Mouse (Mus musculus): ENCODE measurements around the gene Gm48551. TPM values are rescaled to one million over a fixed set of nuclear protein-coding genes. Genes with fewer than 3 reads are reported as not detected.

The Gm48551 gene
- polyA plus RNA-seq, 2 experiments = 1.1 to 4.3 TPM

DNA sequence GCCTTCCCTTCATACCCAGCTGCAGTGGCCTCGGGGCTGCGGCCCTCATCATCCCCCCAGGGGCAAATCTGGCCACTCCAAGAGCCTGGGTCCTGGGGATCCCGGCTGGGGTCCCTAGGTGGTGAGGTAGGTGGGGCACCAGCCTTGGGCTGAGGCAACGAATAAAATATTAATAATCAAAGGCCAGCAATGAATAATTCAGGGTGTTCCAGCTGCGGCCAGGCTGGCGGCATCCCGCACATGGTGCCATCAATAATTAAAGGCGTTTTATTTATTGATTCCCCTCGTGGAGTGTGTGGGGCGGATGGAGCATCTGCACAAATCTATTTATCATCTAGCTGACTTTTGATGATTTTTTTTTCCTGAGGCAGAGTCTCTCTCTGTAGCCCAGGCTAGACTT is 19.2 kb downstream of the Gm48551 start:
- 59% methylated on average over 10 of the region's 10 CpGs for WGBS
- H3K4me1 ChIP-seq (ENCODE audit: control insufficient read depth, insufficient read depth, low read length) = peaks cover 52% of the 10 kb centered on the region
- H3K9ac ChIP-seq (ENCODE audit: low read depth, low read length, severe bottlenecking) = no peak overlapping the region
- no peak overlapping the region for H3K4me3 ChIP-seq (replicated peaks; ENCODE audit: low read length)
- no peaks in the 10 kb centered on the region for H3K27me3 ChIP-seq (ENCODE audit: control insufficient read depth, insufficient read depth, low read length)
- no peak for TF ChIP-seq POLR2A (IDR thresholded peaks at IDR 0.05; ENCODE audit: borderline replicate concordance, extremely low read depth, insufficient read depth, insufficient read length)
- no peak overlapping the region for H3K4me2 ChIP-seq (replicated peaks; ENCODE audit: low read depth, low read length, severe bottlenecking)
- DNase-seq (ENCODE audit: low spot score) (no peak), ATAC-seq (ENCODE audit: low FRiP score, low read depth) (no peak)
- peaks cover 83% of the 10 kb centered on the region for H3K36me3 ChIP-seq (ENCODE audit: control insufficient read depth, insufficient read depth, low read length)
- no peaks in the 10 kb centered on the region for H3K9me3 ChIP-seq (ENCODE audit: control insufficient read depth, low read length)
- H3K27ac ChIP-seq (replicated peaks; ENCODE audit: low read depth, low read length) = peak overlapping the region; percentile 77

DNA sequence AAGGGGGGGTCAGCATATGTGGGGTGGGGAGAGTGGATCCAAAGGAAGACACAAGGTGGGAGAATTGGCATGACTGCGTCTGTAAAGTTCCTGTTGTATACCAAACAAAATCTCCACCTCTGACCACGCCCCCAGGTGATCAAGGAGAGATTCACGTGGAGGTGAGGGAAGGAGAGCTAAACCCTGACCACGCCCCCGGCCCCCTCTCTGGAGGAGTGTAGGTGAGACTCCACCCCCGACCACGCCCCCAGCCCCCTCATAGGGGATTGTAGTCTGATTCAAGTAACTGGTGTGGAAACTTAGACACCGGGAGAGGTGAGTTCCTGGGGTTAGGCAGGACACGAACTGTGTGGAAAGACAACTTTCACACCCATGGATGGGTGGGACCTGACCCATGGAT is 19.8 kb downstream of the Gm48551 start:
- peaks cover 85% of the 10 kb centered on the region for H3K36me3 ChIP-seq (ENCODE audit: control insufficient read depth, insufficient read depth, low read length)
- no peak overlapping the region for H3K9ac ChIP-seq (ENCODE audit: low read depth, low read length, severe bottlenecking)
- H3K4me2 ChIP-seq (replicated peaks; ENCODE audit: low read depth, low read length, severe bottlenecking) = no peak overlapping the region
- H3K27ac ChIP-seq (replicated peaks; ENCODE audit: low read depth, low read length) = no peak overlapping the region
- no peaks in the 10 kb centered on the region for H3K27me3 ChIP-seq (ENCODE audit: control insufficient read depth, insufficient read depth, low read length)
- TF ChIP-seq POLR2A (IDR thresholded peaks at IDR 0.05; ENCODE audit: borderline replicate concordance, extremely low read depth, insufficient read depth, insufficient read length) = no peak
- DNase-seq (ENCODE audit: low spot score) (no peak), ATAC-seq (ENCODE audit: low FRiP score, low read depth) (no peak)
- peaks cover 56% of the 10 kb centered on the region for H3K4me1 ChIP-seq (ENCODE audit: control insufficient read depth, insufficient read depth, low read length)
- WGBS = 16% methylated on average over 9 of the region's 9 CpGs
- no peaks in the 10 kb centered on the region for H3K9me3 ChIP-seq (ENCODE audit: control insufficient read depth, low read length)
- no peak overlapping the region for H3K4me3 ChIP-seq (replicated peaks; ENCODE audit: low read length)

DNA sequence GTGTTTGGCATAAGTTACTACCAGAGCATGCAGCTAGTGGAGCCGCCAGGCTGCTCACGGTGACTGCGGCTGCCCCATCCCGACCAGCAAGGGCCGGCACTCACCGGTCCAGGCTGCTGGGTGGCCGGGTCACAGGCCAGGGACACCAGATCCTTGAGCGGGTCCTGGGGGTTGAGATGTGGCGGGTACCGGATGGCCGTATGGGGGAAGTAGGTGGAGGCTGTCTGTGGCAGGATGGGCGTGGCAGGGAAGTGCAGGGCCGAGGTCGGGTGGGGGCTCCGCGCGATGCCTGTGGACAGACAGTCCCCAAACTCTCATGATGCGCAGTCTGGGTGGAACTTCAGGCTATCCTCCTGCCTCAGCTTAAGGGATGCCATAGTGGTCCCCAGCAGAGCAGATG is 20.5 kb downstream of the Gm48551 start:
- DNase-seq (ENCODE audit: low spot score) = no peak
- no peak overlapping the region for H3K9ac ChIP-seq (ENCODE audit: low read depth, low read length, severe bottlenecking)
- no peak overlapping the region for H3K4me2 ChIP-seq (replicated peaks; ENCODE audit: low read depth, low read length, severe bottlenecking)
- H3K27me3 ChIP-seq (ENCODE audit: control insufficient read depth, insufficient read depth, low read length) = no peaks in the 10 kb centered on the region
- peaks cover 59% of the 10 kb centered on the region for H3K4me1 ChIP-seq (ENCODE audit: control insufficient read depth, insufficient read depth, low read length)
- H3K9me3 ChIP-seq (ENCODE audit: control insufficient read depth, low read length) = no peaks in the 10 kb centered on the region
- H3K27ac ChIP-seq (replicated peaks; ENCODE audit: low read depth, low read length) = no peak overlapping the region
- no peak for ATAC-seq (ENCODE audit: low FRiP score, low read depth)
- 61% methylated on average over 18 of the region's 18 CpGs for WGBS
- H3K36me3 ChIP-seq (ENCODE audit: control insufficient read depth, insufficient read depth, low read length) = peaks cover 82% of the 10 kb centered on the region
- no peak overlapping the region for H3K4me3 ChIP-seq (replicated peaks; ENCODE audit: low read length)
- TF ChIP-seq POLR2A (IDR thresholded peaks at IDR 0.05; ENCODE audit: borderline replicate concordance, extremely low read depth, insufficient read depth, insufficient read length) = no peak

DNA sequence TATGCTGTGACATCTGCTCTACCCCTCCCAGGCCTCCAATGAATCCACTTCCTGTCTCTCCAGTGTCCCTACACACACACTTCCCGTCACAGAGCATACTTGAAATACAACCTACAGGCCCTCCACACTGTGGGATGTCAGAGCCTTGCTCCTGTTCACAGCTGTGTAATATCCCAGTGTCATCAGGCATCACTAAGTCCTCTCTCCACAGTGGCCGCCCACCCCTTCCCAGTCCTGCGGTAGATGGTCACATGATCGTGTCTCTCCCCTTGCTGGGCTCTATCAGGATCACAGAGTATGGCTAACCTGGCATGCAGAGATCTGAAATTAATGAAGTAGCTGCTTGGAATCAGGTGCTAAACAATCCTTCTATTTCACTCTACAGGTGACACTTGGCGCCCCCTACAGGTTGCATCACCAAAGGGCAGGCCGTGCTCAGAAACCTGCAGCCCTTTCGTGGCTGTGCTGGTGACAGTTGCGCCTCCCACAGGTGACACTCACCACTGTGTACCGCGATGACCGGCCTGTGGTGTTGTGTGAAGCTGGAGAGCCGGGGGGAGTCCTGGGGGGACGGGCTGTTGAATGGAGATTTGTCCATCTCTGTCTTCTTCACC is 21.4 kb downstream of the Gm48551 start:
- Histone ChIP-seq H3K27ac (replicated peaks; ENCODE audit: low read depth, low read length) (no peak overlapping the region), H3K4me1 (ENCODE audit: control insufficient read depth, insufficient read depth, low read length) (peaks cover 59% of the 10 kb centered on the region), H3K27me3 (ENCODE audit: control insufficient read depth, insufficient read depth, low read length) (no peaks in the 10 kb centered on the region), H3K4me3 (replicated peaks; ENCODE audit: low read length) (no peak overlapping the region), H3K36me3 (ENCODE audit: control insufficient read depth, insufficient read depth, low read length) (peaks cover 72% of the 10 kb centered on the region), H3K4me2 (replicated peaks; ENCODE audit: low read depth, low read length, severe bottlenecking) (no peak overlapping the region), H3K9me3 (ENCODE audit: control insufficient read depth, low read length) (no peaks in the 10 kb centered on the region), H3K9ac (ENCODE audit: low read depth, low read length, severe bottlenecking) (no peak overlapping the region)
- DNase-seq (ENCODE audit: low spot score) (no peak), ATAC-seq (ENCODE audit: low FRiP score, low read depth) (no peak)
- no peak for TF ChIP-seq POLR2A (IDR thresholded peaks at IDR 0.05; ENCODE audit: borderline replicate concordance, extremely low read depth, insufficient read depth, insufficient read length)
- WGBS = 47% methylated on average over 13 of the region's 13 CpGs

- Histone ChIP-seq H3K9ac (ENCODE audit: low read depth, low read length, severe bottlenecking) (peak overlapping the region; percentile 12; the same call in 1 of the 2 replicates), H3K4me2 (replicated peaks; ENCODE audit: low read depth, low read length, severe bottlenecking) (peak overlapping the region; percentile 25), H3K36me3 (ENCODE audit: control insufficient read depth, insufficient read depth, low read length) (peaks cover 67% of the 10 kb centered on the region), H3K4me3 (replicated peaks; ENCODE audit: low read length) (peak overlapping the region; percentile 17; the same call in 1 of the 2 replicates), H3K27me3 (ENCODE audit: control insufficient read depth, insufficient read depth, low read length) (no peaks in the 10 kb centered on the region), H3K9me3 (ENCODE audit: control insufficient read depth, low read length) (no peaks in the 10 kb centered on the region), H3K4me1 (ENCODE audit: control insufficient read depth, insufficient read depth, low read length) (peaks cover 56% of the 10 kb centered on the region), H3K27ac (replicated peaks; ENCODE audit: low read depth, low read length) (no peak overlapping the region)
- ATAC-seq (ENCODE audit: low FRiP score, low read depth) = no peak
- no peak for DNase-seq (ENCODE audit: low spot score)
- WGBS = 19% methylated on average over 24 of the region's 24 CpGs
- TF ChIP-seq POLR2A (IDR thresholded peaks at IDR 0.05; ENCODE audit: borderline replicate concordance, extremely low read depth, insufficient read depth, insufficient read length) = no peak
These were observed 22.5 kb downstream of the Gm48551 start for GRCm38 (mm10) chr10:81406504-81407440.

All from limb, embryonic 14.5 days (tissue).